Mouse (Mus musculus) lung, adult 2 months (tissue): ENCODE measurements around the gene Edaradd. TPM values are rescaled to one million over a fixed set of nuclear protein-coding genes. Genes with fewer than 3 reads are reported as not detected.

Experiments used
- DNase-seq: peaks from one replicate; pipeline ENCODE4 v3.0.0; 2022
- H3K4me1 ChIP-seq: fragments of 200-500 bp; 2 replicates; pipeline ENCODE4 v1.6.1; 2011; ENCODE audit warnings: low read length; ENCODE audit not compliant: control insufficient read depth, insufficient read depth
- H3K4me3 ChIP-seq: fragments of 200-500 bp; replicated peaks from 2 replicates; pipeline ENCODE3; 2011; ENCODE audit warnings: low read depth, mild to moderate bottlenecking, control low read depth, low read length; ENCODE audit errors: extremely low read depth
- CTCF ChIP-seq: fragments of 200-500 bp; IDR thresholded peaks from 2 replicates; pipeline ENCODE4 v1.5.1; 2011; ENCODE audit warnings: mild to moderate bottlenecking, low read length, control low read depth; ENCODE audit not compliant: insufficient read depth
- POLR2A ChIP-seq: fragments of 200-500 bp; IDR thresholded peaks from 2 replicates; pipeline ENCODE4 v1.6.1; 2011; ENCODE audit warnings: low read depth, mild to moderate bottlenecking, control low read depth, low read length, borderline replicate concordance; ENCODE audit errors: extremely low read depth
- WGBS: fragments of 180-500 bp; shearing (Covaris S2); methylation state at CpG from one replicate; pipeline ENCODE4 v1.1.7; 2018; 5-methylcytosine and 5-hydroxymethylcytosine counted together
- polyA plus RNA-seq: library from polyadenylated mRNA; depleted of rRNA; stranded (reverse); fragments of >200 nt; gene quantifications from 2 replicates; pipeline ENCODE4 v1.2.3, GENCODE M21; 2012

The Edaradd gene
- polyA plus RNA-seq, 1 experiment = 0.53 TPM

DNA sequence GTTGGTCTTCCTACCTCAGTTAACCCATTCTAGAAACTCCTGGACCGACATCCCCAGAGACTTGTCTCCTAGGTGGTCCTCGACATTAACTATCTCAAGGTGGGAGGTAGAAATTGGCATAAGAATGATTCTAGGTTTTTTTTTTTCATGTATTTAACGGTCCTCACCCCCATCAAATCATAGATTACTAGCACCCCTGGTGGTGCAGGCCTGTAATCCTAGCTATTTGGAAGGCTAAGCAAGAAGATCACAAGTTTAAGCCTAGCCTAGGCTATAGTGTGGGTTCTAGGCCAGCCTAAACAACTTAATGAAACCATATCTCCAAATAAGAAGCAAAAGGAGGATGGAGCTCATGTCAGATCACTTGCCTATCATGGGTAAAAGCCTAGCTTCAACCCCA is 38.8 kb upstream of the Edaradd start:
- 70% methylated on average over 3 of the region's 3 CpGs for WGBS
- no peak for DNase-seq

DNA sequence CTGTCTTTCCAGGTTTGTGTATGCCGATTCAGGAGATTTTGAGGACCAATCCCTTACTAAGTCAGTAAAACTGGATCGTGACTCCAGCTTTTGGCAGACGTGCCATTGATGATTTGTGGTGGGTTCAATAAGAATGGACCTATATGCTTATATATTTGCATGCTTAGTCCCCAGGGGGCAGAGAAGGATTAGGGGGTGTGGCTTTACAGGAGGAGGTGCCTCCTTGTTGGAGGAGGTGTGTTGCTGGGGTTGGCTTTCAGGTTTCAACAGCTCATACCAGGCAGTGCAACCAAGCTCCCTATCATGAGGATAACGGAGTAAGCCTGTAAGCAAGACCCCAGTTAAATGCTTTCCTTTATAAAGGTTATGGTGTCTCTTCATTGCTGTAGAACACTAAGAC is 34.0 kb upstream of the Edaradd start:
- Histone ChIP-seq H3K4me3 (no peak overlapping the region), H3K4me1 (no peaks in the 10 kb centered on the region)
- 69% methylated on average over 4 of the region's 4 CpGs for WGBS
- DNase-seq = no peak
- TF ChIP-seq POLR2A (no peak), CTCF (no peak)

More for the DNA sequence above, 38.8 kb upstream of the Edaradd start:
- Histone ChIP-seq H3K4me1 (no peaks in the 10 kb centered on the region), H3K4me3 (no peak overlapping the region)
- no peak for TF ChIP-seq POLR2A
- no peak for TF ChIP-seq CTCF

DNA sequence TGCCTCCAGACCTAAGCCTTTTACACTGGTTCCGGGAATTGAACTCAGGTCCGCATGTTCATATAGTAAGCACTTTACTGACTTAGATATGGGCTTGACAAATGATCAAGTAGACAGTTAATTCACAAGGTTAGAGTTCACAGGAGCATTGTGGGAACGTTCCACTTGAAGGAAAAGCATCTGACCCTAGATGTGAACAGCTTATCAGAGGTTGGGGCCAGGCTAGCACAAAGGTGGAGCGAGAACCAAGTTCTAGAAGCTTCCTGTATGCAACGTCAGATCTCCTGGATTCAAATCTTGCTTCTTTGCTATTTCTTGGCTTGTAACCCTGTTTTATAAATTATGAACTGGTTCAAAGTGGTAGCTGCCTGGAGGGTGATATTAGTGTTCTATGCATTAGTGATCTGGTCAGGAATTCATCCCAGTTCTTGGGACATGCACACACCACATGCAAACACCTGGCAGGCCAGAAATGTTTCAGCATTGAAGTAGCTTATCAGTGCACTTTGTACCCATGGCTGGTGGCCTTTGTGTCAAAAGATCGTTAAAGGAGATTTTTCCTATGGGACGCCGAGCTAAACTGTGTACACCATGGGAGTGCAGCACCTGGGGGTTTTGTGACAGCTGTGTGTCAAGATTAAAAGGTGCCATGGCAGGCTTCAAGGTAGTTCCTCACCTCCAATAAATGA is 23.8 kb upstream of the Edaradd start:
- TF ChIP-seq CTCF = no peak
- TF ChIP-seq POLR2A = no peak
- WGBS = 72% methylated on average over 8 of the region's 8 CpGs
- no peak overlapping the region for H3K4me3 ChIP-seq
- DNase-seq = no peak
- no peaks in the 10 kb centered on the region for H3K4me1 ChIP-seq

DNA sequence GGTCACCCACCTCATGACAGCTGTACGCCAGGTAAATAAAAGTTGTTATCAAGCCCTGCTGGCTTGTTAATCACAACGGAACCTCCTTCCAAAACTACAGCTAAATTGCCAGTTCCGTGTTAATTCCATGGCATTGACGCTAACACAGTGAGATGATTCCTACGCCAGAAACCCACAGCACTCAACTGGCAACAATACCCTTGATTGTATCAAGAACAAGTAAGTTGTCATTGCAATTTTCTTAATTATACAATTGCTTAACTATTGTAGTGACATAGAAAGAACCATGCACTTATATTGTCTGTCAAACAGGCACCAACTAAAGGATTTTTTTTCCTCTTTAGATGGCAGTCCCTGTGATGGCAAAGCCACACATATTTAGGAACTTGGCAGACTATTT is 23.0 kb upstream of the Edaradd start:
- WGBS = 56% methylated on average over 5 of the region's 5 CpGs
- Histone ChIP-seq H3K4me1 (no peaks in the 10 kb centered on the region), H3K4me3 (no peak overlapping the region)
- DNase-seq = no peak
- TF ChIP-seq CTCF (no peak), POLR2A (no peak)

DNA sequence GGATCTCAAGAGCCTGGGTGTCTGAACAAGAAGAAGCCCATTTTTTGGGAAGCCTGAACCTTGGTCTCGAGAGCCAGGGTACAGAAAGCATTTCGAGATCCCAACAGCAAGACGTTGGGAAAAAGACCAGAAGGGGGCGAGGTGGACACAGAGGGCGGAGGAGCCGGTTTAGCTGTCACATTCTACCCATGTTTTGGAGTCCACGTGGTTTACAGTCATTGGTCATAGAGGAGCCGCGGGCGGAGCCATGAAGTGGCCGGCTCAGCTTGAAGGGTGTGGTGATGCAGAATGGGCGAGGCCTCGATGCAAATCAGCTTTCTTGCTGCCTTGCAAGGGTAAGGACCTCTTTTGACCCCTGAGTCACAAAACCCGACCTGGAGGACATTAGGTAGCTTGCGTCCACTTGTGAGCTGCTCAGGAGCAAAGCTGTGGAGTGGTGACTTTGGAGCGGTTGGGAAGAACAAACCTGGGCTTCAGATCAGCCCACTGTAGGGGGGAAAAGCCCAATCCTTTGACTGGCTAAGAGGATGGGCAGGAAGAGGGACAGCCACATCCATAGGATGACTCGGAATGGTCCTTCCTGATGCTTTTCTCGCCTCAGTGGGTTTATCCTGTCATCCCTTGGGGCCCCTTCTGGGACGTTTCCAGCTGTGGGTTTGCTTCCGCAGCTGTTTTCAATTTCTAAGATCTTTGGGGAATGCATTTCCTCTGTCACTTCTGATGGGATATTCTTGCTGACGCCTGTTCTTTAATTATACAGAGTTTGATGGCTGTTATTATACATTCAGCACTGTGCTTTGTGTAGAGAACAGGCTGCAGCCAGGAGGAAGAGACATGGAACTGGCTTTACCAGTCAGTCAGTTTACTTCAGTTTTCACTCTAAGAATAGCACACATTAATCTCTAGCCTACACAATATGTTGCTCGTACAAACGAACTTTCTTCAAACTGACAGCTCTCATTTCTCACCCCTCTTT is 22.1 kb upstream of the Edaradd start:
- H3K4me3 ChIP-seq = no peak overlapping the region
- no peaks in the 10 kb centered on the region for H3K4me1 ChIP-seq
- DNase-seq = peak; percentile 69
- no peak for TF ChIP-seq POLR2A
- 0 out of 2 replicates have a peak, but pooled peaks have one; percentile 10 for TF ChIP-seq CTCF
- WGBS = 4% methylated on average over 23 of the region's 23 CpGs

DNA sequence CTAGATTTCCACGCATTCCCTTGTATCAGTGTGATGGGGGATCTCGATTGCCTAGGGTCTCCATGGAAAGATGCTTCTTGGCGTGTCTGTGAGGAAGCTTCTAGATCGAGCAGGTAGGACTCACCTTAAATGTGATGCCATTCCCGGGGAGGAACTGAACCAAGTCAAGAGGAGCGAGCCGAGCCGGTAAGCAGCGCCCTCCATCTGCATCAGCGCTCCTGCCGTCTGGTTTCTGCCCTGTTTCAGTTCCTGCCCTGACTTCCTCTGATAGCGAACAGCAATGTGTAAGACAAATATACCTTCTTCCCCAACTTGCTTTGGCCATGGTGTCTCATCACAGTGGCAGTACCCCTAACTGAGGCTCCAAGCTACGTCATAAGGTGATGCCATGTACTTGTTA is 19.9 kb upstream of the Edaradd start:
- no peak for DNase-seq
- no peaks in the 10 kb centered on the region for H3K4me1 ChIP-seq
- whole genome bisulfite sequencing = 62% methylated on average over 13 of the region's 13 CpGs
- TF ChIP-seq CTCF (no peak), POLR2A (no peak)
- H3K4me3 ChIP-seq = no peak overlapping the region

DNA sequence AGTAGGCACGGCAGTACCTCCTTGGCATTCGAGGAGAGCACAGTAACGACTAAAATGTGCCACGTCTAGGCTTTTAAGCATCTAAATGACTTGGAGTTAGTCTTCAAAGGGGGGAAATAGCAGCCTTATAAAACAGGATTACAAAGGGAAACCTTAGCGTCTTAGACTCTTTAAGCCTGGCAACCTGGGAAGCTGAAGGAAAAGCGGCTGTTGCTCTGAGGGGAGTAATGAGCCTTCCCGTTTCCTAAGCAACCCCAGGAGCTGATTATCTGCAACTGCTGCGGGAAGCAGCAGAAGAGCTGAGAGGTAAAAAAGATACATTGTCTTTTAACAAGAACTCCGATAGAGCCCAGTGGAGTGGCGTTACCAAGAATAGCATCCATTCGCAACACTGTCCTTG is 19.5 kb upstream of the Edaradd start:
- no peak for DNase-seq
- Histone ChIP-seq H3K4me3 (no peak overlapping the region), H3K4me1 (no peaks in the 10 kb centered on the region)
- no peak for TF ChIP-seq CTCF
- TF ChIP-seq POLR2A = no peak
- 47% methylated on average over 11 of the region's 11 CpGs for WGBS

DNA sequence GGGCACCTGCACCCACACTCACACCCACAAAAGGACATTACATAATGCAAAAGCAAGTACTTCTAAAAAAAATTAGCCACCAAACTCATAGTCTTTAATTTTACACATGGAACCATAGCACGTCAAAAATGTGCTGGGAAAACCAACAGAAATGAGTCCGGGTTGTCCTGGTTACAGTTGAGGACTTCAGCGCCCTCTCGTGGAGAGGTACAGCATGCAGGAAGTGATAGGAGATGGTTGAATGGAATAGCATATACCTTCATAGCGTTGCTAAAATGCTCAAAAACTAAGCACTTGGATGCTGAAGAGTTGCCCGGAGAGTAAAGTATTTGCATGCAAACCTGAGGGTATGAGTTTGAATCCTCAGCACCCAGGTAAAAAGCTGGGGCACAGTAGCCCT is 17.7 kb upstream of the Edaradd start:
- DNase-seq = peak; percentile 47
- no peaks in the 10 kb centered on the region for H3K4me1 ChIP-seq
- TF ChIP-seq CTCF (peak; percentile 50), POLR2A (no peak)
- no peak overlapping the region for H3K4me3 ChIP-seq
- WGBS = 65% methylated on average over 6 of the region's 6 CpGs

DNA sequence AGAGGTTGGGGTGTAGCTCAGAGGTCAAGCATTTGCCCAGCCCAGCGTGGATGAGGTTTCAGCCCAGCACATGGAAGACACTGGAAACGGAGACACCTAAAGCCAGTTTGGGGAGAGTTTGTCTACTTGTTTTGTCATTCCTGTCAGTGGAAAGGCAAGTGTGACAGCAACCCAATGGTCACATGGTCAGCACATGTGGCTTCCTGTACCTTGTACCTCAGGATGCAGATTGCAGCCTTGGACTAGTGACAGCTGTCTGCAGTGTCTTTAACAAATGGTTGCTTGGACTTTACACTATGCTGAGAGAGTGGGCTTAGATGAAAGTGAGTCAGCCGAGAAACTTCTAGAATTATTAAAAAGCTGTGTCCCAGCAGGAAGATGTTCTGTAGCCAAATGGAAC is 14.4 kb upstream of the Edaradd start:
- TF ChIP-seq CTCF (no peak), POLR2A (no peak)
- no peak for DNase-seq
- Histone ChIP-seq H3K4me1 (no peaks in the 10 kb centered on the region), H3K4me3 (no peak overlapping the region)
- 69% methylated on average over 3 of the region's 3 CpGs for WGBS
